Mouse (Mus musculus) stomach, embryonic 16.5 days (tissue): ENCODE data around the gene Kng1. TPM values are rescaled to one million over a fixed set of nuclear protein-coding genes. Genes with fewer than 3 reads are reported as not detected.
"Not testable (repeated sequence)": the region's sequence is repeated elsewhere in the genome, so short reads cannot be mapped to it uniquely, and the experiment has no call there.

Experiments
- ATAC-seq: fragments of 200-750 bp; cut with Nextera tagmentation; 2 replicates; pipeline ENCODE4 v1.8.0; 2017; ENCODE audit warnings: moderate number of reproducible peaks, moderate TSS enrichment; ENCODE audit not compliant: insufficient read depth, low FRiP score
- H3K27ac ChIP-seq: fragments of 300-500 bp; sonication (generic); 2 replicates; pipeline ENCODE4 v1.5.1; 2014; ENCODE audit warnings: low read length
- H3K27me3 ChIP-seq: fragments of 300-500 bp; sonication (generic); 2 replicates; pipeline ENCODE4 v1.6.1; 2014; ENCODE audit warnings: low read length, control low read depth, mixed read lengths; ENCODE audit not compliant: control insufficient read depth, insufficient read depth
- H3K36me3 ChIP-seq: fragments of 300-500 bp; sonication (generic); 2 replicates; pipeline ENCODE4 v1.6.1; 2014; ENCODE audit warnings: low read length; ENCODE audit not compliant: control insufficient read depth, insufficient read depth
- H3K4me1 ChIP-seq: fragments of 300-500 bp; sonication (generic); 2 replicates; pipeline ENCODE4 v1.6.1; 2014; ENCODE audit warnings: low read length, control low read depth, mixed read lengths; ENCODE audit not compliant: control insufficient read depth, insufficient read depth
- H3K4me2 ChIP-seq: fragments of 300-500 bp; sonication (generic); 2 replicates; pipeline ENCODE4 v1.6.1; 2014; ENCODE audit warnings: low read depth, low read length, mixed read lengths
- H3K4me3 ChIP-seq: fragments of 300-500 bp; sonication (generic); replicated peaks from 2 replicates; pipeline ENCODE4 v1.5.1; 2014; ENCODE audit warnings: mild to moderate bottlenecking, low read length
- H3K9ac ChIP-seq: fragments of 300-500 bp; sonication (generic); 2 replicates; pipeline ENCODE4 v1.6.1; 2014; ENCODE audit warnings: low read length
- H3K9me3 ChIP-seq: fragments of 300-500 bp; sonication (generic); replicated peaks from 2 replicates; pipeline ENCODE4 v1.6.1; 2016; ENCODE audit warnings: low read length, control low read depth; ENCODE audit not compliant: control insufficient read depth
- WGBS: fragments of 180-500 bp; shearing (Covaris S2); extraction: QIAGEN DNeasy Blood & Tissue Kit; methylation state at CpG from one replicate; pipeline ENCODE4 v1.1.7; 2014; 5-methylcytosine and 5-hydroxymethylcytosine counted together
- polyA plus RNA-seq: library from polyadenylated mRNA; unstranded; fragments of >200 nt; fragmentation: Nextera tagmentation; extraction: Ambion mirVana; gene quantifications from 2 replicates; pipeline ENCODE4 v1.2.1, GENCODE M21; 2015

The Kng1 gene
- polyA plus RNA-seq = 23.8 and 31.9 TPM in 2 replicates

- H3K9me3 ChIP-seq, H3K4me3 ChIP-seq, H3K4me1 ChIP-seq, H3K27me3 ChIP-seq, H3K9ac ChIP-seq, ATAC-seq, H3K4me2 ChIP-seq, H3K36me3 ChIP-seq, H3K27ac ChIP-seq: not testable (repeated sequence)
- WGBS = 82% methylated on average over 1 of the region's 1 CpGs
Observed at GRCm38 (mm10) chr16:23057668-23058447, at the start of gene Kng1. Kng1 (plus strand) TSS chr16:23057865.

- WGBS = 64% methylated on average over 2 of the region's 2 CpGs
- not testable (repeated sequence) for H3K36me3 ChIP-seq, H3K9me3 ChIP-seq, H3K9ac ChIP-seq, H3K27me3 ChIP-seq, ATAC-seq, H3K4me2 ChIP-seq, H3K4me3 ChIP-seq, H3K27ac ChIP-seq, H3K4me1 ChIP-seq
Observed at GRCm38 (mm10) chr16:23013786-23014185, 43.9 kb upstream of the Kng1 start.

- H3K27me3 ChIP-seq, ATAC-seq, H3K27ac ChIP-seq, H3K36me3 ChIP-seq, H3K4me3 ChIP-seq, H3K9me3 ChIP-seq, H3K4me1 ChIP-seq, H3K4me2 ChIP-seq, H3K9ac ChIP-seq: not testable (repeated sequence)
- WGBS = 88% methylated on average over 8 of the region's 8 CpGs
Observed at GRCm38 (mm10) chr16:23014645-23015044, 43.0 kb upstream of the Kng1 start.

GRCm38 (mm10) chr16:23020571-23020970 is 37.1 kb upstream of the Kng1 start:
- ATAC-seq, H3K27ac ChIP-seq, H3K36me3 ChIP-seq, H3K9ac ChIP-seq, H3K4me1 ChIP-seq, H3K27me3 ChIP-seq, H3K9me3 ChIP-seq, H3K4me3 ChIP-seq, H3K4me2 ChIP-seq: not testable (repeated sequence)
- WGBS = 65% methylated on average over 1 of the region's 1 CpGs

GRCm38 (mm10) chr16:23025111-23025510 is 32.6 kb upstream of the Kng1 start:
- H3K4me1 ChIP-seq = no peaks in the 10 kb centered on the region
- ATAC-seq = no peak
- no peak overlapping the region for H3K27ac ChIP-seq
- 60% methylated on average over 6 of the region's 6 CpGs for WGBS
- no peaks in the 10 kb centered on the region for H3K9me3 ChIP-seq
- H3K4me2 ChIP-seq = no peak overlapping the region
- no peaks in the 10 kb centered on the region for H3K36me3 ChIP-seq
- H3K27me3 ChIP-seq = no peaks in the 10 kb centered on the region
- no peak overlapping the region for H3K4me3 ChIP-seq
- no peak overlapping the region for H3K9ac ChIP-seq

GRCm38 (mm10) chr16:23026582-23026981 is 31.1 kb upstream of the Kng1 start:
- no peaks in the 10 kb centered on the region for H3K36me3 ChIP-seq
- no peak overlapping the region for H3K4me2 ChIP-seq
- H3K27ac ChIP-seq = no peak overlapping the region
- no peaks in the 10 kb centered on the region for H3K4me1 ChIP-seq
- ATAC-seq = no peak
- no peaks in the 10 kb centered on the region for H3K27me3 ChIP-seq
- no peaks in the 10 kb centered on the region for H3K9me3 ChIP-seq
- H3K4me3 ChIP-seq = no peak overlapping the region
- no peak overlapping the region for H3K9ac ChIP-seq

GRCm38 (mm10) chr16:23027341-23027740 is 30.3 kb upstream of the Kng1 start:
- H3K36me3 ChIP-seq = not testable (repeated sequence)
- WGBS = 36% methylated on average over 3 of the region's 3 CpGs

GRCm38 (mm10) chr16:23028966-23029600 is 28.6 kb upstream of the Kng1 start, which contains the start of gene Kng2:
Kng2 (minus strand) TSS chr16:23029482.
- H3K9me3 ChIP-seq = not testable (repeated sequence)

More at GRCm38 (mm10) chr16:23027341-23027740, 30.3 kb upstream of the Kng1 start:
- not testable (repeated sequence) for ATAC-seq, H3K4me1 ChIP-seq, H3K4me3 ChIP-seq, H3K27me3 ChIP-seq, H3K9ac ChIP-seq, H3K4me2 ChIP-seq, H3K9me3 ChIP-seq, H3K27ac ChIP-seq

GRCm38 (mm10) chr16:23030673-23031435 is 26.8 kb upstream of the Kng1 start:
- no peaks in the 10 kb centered on the region for H3K27me3 ChIP-seq
- WGBS = 77% methylated on average over 5 of the region's 5 CpGs
- no peak overlapping the region for H3K9ac ChIP-seq
- no peak overlapping the region for H3K4me2 ChIP-seq
- ATAC-seq = no peak
- no peak overlapping the region for H3K4me3 ChIP-seq
- H3K36me3 ChIP-seq = no peaks in the 10 kb centered on the region
- H3K9me3 ChIP-seq = no peaks in the 10 kb centered on the region
- H3K4me1 ChIP-seq = no peaks in the 10 kb centered on the region
- no peak overlapping the region for H3K27ac ChIP-seq

More at GRCm38 (mm10) chr16:23028966-23029600, 28.6 kb upstream of the Kng1 start, which contains the start of gene Kng2:
- H3K27ac ChIP-seq, H3K9ac ChIP-seq, ATAC-seq, H3K4me2 ChIP-seq, H3K27me3 ChIP-seq, H3K36me3 ChIP-seq, H3K4me1 ChIP-seq, H3K4me3 ChIP-seq: not testable (repeated sequence)
- WGBS = 85% methylated on average over 3 of the region's 3 CpGs
